Mouse (Mus musculus) heart, embryonic 11.5 days (tissue): ENCODE results near the gene Ephb1. TPM values are rescaled to one million over a fixed set of nuclear protein-coding genes. Genes with fewer than 3 reads are reported as not detected.

ENCODE experiments used
- ATAC-seq: fragments of 200-750 bp; cut with Nextera tagmentation; replicated peaks from 2 replicates; pipeline ENCODE4 v1.8.0; 2017; ENCODE audit warnings: moderate library complexity; ENCODE audit not compliant: insufficient number of reproducible peaks, low FRiP score, low TSS enrichment
- H3K27ac ChIP-seq: fragments of 300-500 bp; sonication (generic); 2 replicates; pipeline ENCODE4 v1.5.1; 2014; ENCODE audit warnings: mild to moderate bottlenecking, low read depth, low read length
- H3K27me3 ChIP-seq: fragments of 300-500 bp; sonication (generic); 2 replicates; pipeline ENCODE4 v1.6.1; 2014; ENCODE audit warnings: mild to moderate bottlenecking, low read length, mixed read lengths; ENCODE audit not compliant: control insufficient read depth, insufficient read depth
- H3K36me3 ChIP-seq: fragments of 300-500 bp; sonication (generic); 2 replicates; pipeline ENCODE4 v1.6.1; 2014; ENCODE audit warnings: mild to moderate bottlenecking, low read length, moderate library complexity, mixed read lengths; ENCODE audit not compliant: control insufficient read depth, insufficient read depth
- H3K4me1 ChIP-seq: fragments of 300-500 bp; sonication (generic); 2 replicates; pipeline ENCODE4 v1.6.1; 2014; ENCODE audit warnings: low read length; ENCODE audit not compliant: control insufficient read depth, insufficient read depth
- H3K4me2 ChIP-seq: fragments of 300-500 bp; sonication (generic); 2 replicates; pipeline ENCODE4 v1.6.1; 2014; ENCODE audit warnings: mild to moderate bottlenecking, moderate library complexity
- H3K4me3 ChIP-seq: fragments of 300-500 bp; sonication (generic); 2 replicates; pipeline ENCODE4 v1.5.1; 2014; ENCODE audit warnings: low read depth, low read length
- H3K9ac ChIP-seq: fragments of 300-500 bp; sonication (generic); 2 replicates; pipeline ENCODE4 v1.6.1; 2014; ENCODE audit warnings: mild to moderate bottlenecking, low read depth, low read length, moderate library complexity
- H3K9me3 ChIP-seq: fragments of 300-500 bp; sonication (generic); replicated peaks from 2 replicates; pipeline ENCODE4 v1.6.1; 2016; ENCODE audit warnings: low read length; ENCODE audit not compliant: control insufficient read depth
- WGBS: fragments of 180-500 bp; shearing (Covaris S2); extraction: QIAGEN DNeasy Blood & Tissue Kit; methylation state at CpG from one replicate; pipeline ENCODE4 v1.1.7; 2014; ENCODE audit not compliant: insufficient replicate concordance; 5-methylcytosine and 5-hydroxymethylcytosine counted together
- polyA plus RNA-seq: library from polyadenylated mRNA; unstranded; fragments of >200 nt; fragmentation: Nextera tagmentation; extraction: Ambion mirVana; gene quantifications from 2 replicates; pipeline ENCODE4 v1.2.1, GENCODE M21; 2014

Gene Ephb1
- polyA plus RNA-seq, 1 experiment from 2014 or later = 0.87 TPM

DNA sequence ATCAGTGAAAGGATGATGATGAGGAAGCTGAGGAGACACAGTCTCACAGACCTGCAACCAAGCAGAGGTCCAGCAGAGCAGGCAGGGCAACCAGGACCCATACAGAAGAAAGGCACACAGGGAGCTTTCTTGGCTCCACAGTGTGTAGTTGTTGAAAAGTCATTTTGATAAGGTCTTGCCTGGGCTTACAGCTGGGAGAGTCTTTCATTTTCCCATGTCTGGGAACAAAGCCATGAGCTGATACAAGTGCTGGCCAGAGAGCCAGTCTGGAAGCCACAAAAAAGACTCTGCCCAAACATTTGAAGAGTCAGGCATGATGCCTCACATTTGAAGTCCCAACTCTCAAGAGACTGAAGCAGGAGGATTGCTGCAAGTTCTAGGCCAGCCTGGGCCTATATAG, 339.0 kb downstream of the Ephb1 start:
- Histone ChIP-seq H3K4me2 (no peak overlapping the region), H3K4me1 (no peaks in the 10 kb centered on the region), H3K9ac (no peak overlapping the region), H3K27ac (no peak overlapping the region), H3K9me3 (peaks cover 3% of the 10 kb centered on the region; the same call in 1 of the 2 replicates), H3K36me3 (no peaks in the 10 kb centered on the region), H3K27me3 (no peaks in the 10 kb centered on the region), H3K4me3 (no peak overlapping the region)
- no peak for ATAC-seq

DNA sequence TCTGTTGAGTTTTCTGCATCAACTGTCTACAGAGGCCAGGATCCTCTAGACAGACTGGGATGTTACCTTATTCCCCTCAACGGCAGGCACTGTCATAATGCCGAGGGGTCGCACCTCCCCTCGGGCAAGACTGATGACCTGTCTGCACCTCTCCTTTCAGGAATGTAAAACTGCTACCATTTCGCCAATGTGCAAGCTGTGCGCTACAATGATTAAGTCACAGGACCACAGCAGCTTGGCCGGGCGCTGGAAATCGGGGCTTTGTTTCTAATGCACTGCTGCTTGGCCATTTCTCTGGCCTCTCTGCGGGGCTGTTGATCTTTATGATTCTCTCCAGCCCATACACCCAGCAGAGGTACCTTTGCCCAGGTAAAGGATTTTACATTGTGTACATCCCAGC, 346.8 kb downstream of the Ephb1 start:
- Histone ChIP-seq H3K27ac (no peak overlapping the region), H3K36me3 (no peaks in the 10 kb centered on the region), H3K9ac (no peak overlapping the region), H3K9me3 (no peaks in the 10 kb centered on the region), H3K4me2 (no peak overlapping the region), H3K4me1 (no peaks in the 10 kb centered on the region), H3K4me3 (no peak overlapping the region), H3K27me3 (no peaks in the 10 kb centered on the region; the same call in 1 of the 2 replicates)
- WGBS = 79% methylated on average over 10 of the region's 10 CpGs
- ATAC-seq = no peak

GRCm38 (mm10) chr9:102006539-102006938, 348.0 kb downstream of the Ephb1 start:
- ATAC-seq = no peak
- WGBS = 48% methylated on average over 2 of the region's 2 CpGs

GRCm38 (mm10) chr9:102002920-102003319, 351.6 kb downstream of the Ephb1 start:
- Histone ChIP-seq H3K4me3 (no peak overlapping the region), H3K4me1 (no peaks in the 10 kb centered on the region), H3K36me3 (no peaks in the 10 kb centered on the region), H3K9ac (no peak overlapping the region), H3K4me2 (no peak overlapping the region), H3K27ac (no peak overlapping the region), H3K27me3 (no peaks in the 10 kb centered on the region; the same call in 1 of the 2 replicates), H3K9me3 (peaks cover 3% of the 10 kb centered on the region; the same call in 1 of the 2 replicates)
- 76% methylated on average over 5 of the region's 5 CpGs for WGBS
- ATAC-seq = no peak

More at GRCm38 (mm10) chr9:102006539-102006938, 348.0 kb downstream of the Ephb1 start:
- H3K27me3 ChIP-seq = no peaks in the 10 kb centered on the region; the same call in 1 of the 2 replicates
- no peak overlapping the region for H3K4me2 ChIP-seq
- no peaks in the 10 kb centered on the region for H3K9me3 ChIP-seq
- no peaks in the 10 kb centered on the region for H3K36me3 ChIP-seq
- H3K4me1 ChIP-seq = no peaks in the 10 kb centered on the region
- no peak overlapping the region for H3K4me3 ChIP-seq
- H3K27ac ChIP-seq = no peak overlapping the region
- no peak overlapping the region for H3K9ac ChIP-seq

- ATAC-seq = no peak
- WGBS = 80% methylated on average over 10 of the region's 10 CpGs
- no peaks in the 10 kb centered on the region for H3K36me3 ChIP-seq
These were observed 352.3 kb downstream of the Ephb1 start for GRCm38 (mm10) chr9:102002186-102002585.

GRCm38 (mm10) chr9:102001633-102002165, 352.8 kb downstream of the Ephb1 start:
- ATAC-seq = no peak
- no peaks in the 10 kb centered on the region; the same call in 1 of the 2 replicates for H3K27me3 ChIP-seq
- WGBS = 89% methylated on average over 11 of the region's 11 CpGs

More at GRCm38 (mm10) chr9:102002186-102002585, 352.3 kb downstream of the Ephb1 start:
- H3K4me3 ChIP-seq = no peak overlapping the region
- no peaks in the 10 kb centered on the region; the same call in 1 of the 2 replicates for H3K27me3 ChIP-seq
- H3K27ac ChIP-seq = no peak overlapping the region
- H3K9ac ChIP-seq = no peak overlapping the region
- peaks cover 3% of the 10 kb centered on the region; the same call in 1 of the 2 replicates for H3K9me3 ChIP-seq
- H3K4me1 ChIP-seq = no peaks in the 10 kb centered on the region
- H3K4me2 ChIP-seq = no peak overlapping the region

DNA sequence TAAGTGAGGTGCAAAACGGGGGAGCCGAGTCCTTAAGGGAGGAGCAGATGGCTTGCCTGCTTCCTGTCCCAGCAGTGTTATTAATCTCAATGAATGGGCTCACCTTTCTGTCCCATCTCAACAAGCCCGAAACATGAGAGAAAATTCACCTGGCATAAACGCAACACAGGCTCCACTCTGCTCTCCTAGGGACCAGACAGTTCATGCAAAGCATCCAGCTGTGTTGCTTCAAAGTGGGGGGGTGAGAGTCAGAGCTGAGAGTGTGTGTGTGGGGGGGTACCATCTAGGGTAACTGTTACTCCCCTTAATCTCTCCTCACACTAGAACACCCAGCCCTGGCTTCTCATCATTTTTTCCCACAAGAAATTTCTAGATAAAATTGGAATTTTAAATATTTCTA, 354.8 kb downstream of the Ephb1 start:
- H3K27me3 ChIP-seq = no peaks in the 10 kb centered on the region
- no peak overlapping the region for H3K4me3 ChIP-seq
- 75% methylated on average over 4 of the region's 4 CpGs for WGBS
- peaks cover 3% of the 10 kb centered on the region; the same call in 1 of the 2 replicates for H3K9me3 ChIP-seq
- H3K9ac ChIP-seq = no peak overlapping the region
- H3K4me1 ChIP-seq = peaks cover 15% of the 10 kb centered on the region
- no peaks in the 10 kb centered on the region for H3K36me3 ChIP-seq
- H3K4me2 ChIP-seq = no peak overlapping the region
- no peak for ATAC-seq
- no peak overlapping the region for H3K27ac ChIP-seq

More at GRCm38 (mm10) chr9:102001633-102002165, 352.8 kb downstream of the Ephb1 start:
- peaks cover 2% of the 10 kb centered on the region; the same call in 1 of the 2 replicates for H3K4me1 ChIP-seq
- H3K4me2 ChIP-seq = no peak overlapping the region
- H3K27ac ChIP-seq = no peak overlapping the region
- no peak overlapping the region for H3K4me3 ChIP-seq
- H3K36me3 ChIP-seq = no peaks in the 10 kb centered on the region
- H3K9ac ChIP-seq = no peak overlapping the region
- H3K9me3 ChIP-seq = peaks cover 3% of the 10 kb centered on the region; the same call in 1 of the 2 replicates

GRCm38 (mm10) chr9:101996771-101997500, 357.6 kb downstream of the Ephb1 start:
- no peak for ATAC-seq
- H3K4me3 ChIP-seq = no peak overlapping the region
- no peak overlapping the region for H3K9ac ChIP-seq
- peaks cover 15% of the 10 kb centered on the region for H3K4me1 ChIP-seq
- H3K9me3 ChIP-seq = peaks cover 3% of the 10 kb centered on the region; the same call in 1 of the 2 replicates
- no peak overlapping the region for H3K27ac ChIP-seq
- H3K4me2 ChIP-seq = no peak overlapping the region; the same call in 1 of the 2 replicates
- H3K27me3 ChIP-seq = peaks cover 3% of the 10 kb centered on the region
- WGBS = 40% methylated on average over 16 of the region's 16 CpGs
- H3K36me3 ChIP-seq = no peaks in the 10 kb centered on the region
